Mouse (Mus musculus): ENCODE results near the gene Olfr803. TPM values are rescaled to one million over a fixed set of nuclear protein-coding genes. Genes with fewer than 3 reads are reported as not detected.

The Olfr803 gene
- polyA plus RNA-seq, 1 experiment from 2014 or later, result not detected

- H3K36me3 ChIP-seq (ENCODE audit: control insufficient read depth, insufficient read depth), result no peaks in the 10 kb centered on the region
- no peaks in the 10 kb centered on the region for H3K4me1 ChIP-seq (replicated peaks; ENCODE audit: control insufficient read depth, insufficient read depth, low read length)
- no peak overlapping the region for H3K9ac ChIP-seq (ENCODE audit: low read depth, low read length)
- TF ChIP-seq CTCF (IDR thresholded peaks at IDR 0.05; ENCODE audit: low read depth), result no peak
- H3K4me3 ChIP-seq (ENCODE audit: low read depth, low read length), result no peak overlapping the region
- H3K4me2 ChIP-seq (replicated peaks; ENCODE audit: low read depth), result no peak overlapping the region
- H3K9me3 ChIP-seq (ENCODE audit: control insufficient read depth), result no peaks in the 10 kb centered on the region
- WGBS, result 78% methylated on average over 1 of the region's 1 CpGs
- ATAC-seq, result no peak
- no peak overlapping the region for H3K27ac ChIP-seq (ENCODE audit: low read depth, low read length)
- H3K27me3 ChIP-seq (replicated peaks; ENCODE audit: control insufficient read depth, insufficient read depth, low read length), result no peaks in the 10 kb centered on the region
Measured at GRCm38 (mm10) chr10:129651763-129652162, 42.3 kb downstream of the Olfr803 start.

Small RNAs within 50 kb of the gene (microRNA-seq; reads per million reads assigned to microRNA genes)
- gene Gm24485, result not detected

Other genes with a start within 250 kb of the Olfr803 start
- gene Olfr787, start 232.4 kb downstream of the Olfr803 start, polyA plus RNA-seq (2015; fragmentation: Nextera tagmentation; extraction: Ambion mirVana), result not detected in 2 replicates
- not detected in 2 replicates for gene Olfr788, start 223.3 kb downstream of the Olfr803 start, polyA plus RNA-seq (2015; fragmentation: Nextera tagmentation; extraction: Ambion mirVana)
- gene Olfr789, start 209.5 kb downstream of the Olfr803 start, polyA plus RNA-seq (2015; fragmentation: Nextera tagmentation; extraction: Ambion mirVana), result not detected in 2 replicates
- gene Olfr790, start 195.8 kb downstream of the Olfr803 start, polyA plus RNA-seq (2015; fragmentation: Nextera tagmentation; extraction: Ambion mirVana), result not detected in 2 replicates
- gene Olfr791, start 172.5 kb downstream of the Olfr803 start, polyA plus RNA-seq (2015; fragmentation: Nextera tagmentation; extraction: Ambion mirVana), result not detected in 2 replicates
- not detected in 2 replicates for gene Olfr792, start 155.1 kb downstream of the Olfr803 start, polyA plus RNA-seq (2015; fragmentation: Nextera tagmentation; extraction: Ambion mirVana)
- gene Olfr794, start 126.6 kb downstream of the Olfr803 start, polyA plus RNA-seq (2015; fragmentation: Nextera tagmentation; extraction: Ambion mirVana), result not detected in 2 replicates
- gene Olfr796, start 81.7 kb downstream of the Olfr803 start, polyA plus RNA-seq (2015; fragmentation: Nextera tagmentation; extraction: Ambion mirVana), result not detected in 2 replicates
- gene Olfr798, start 66.4 kb downstream of the Olfr803 start, polyA plus RNA-seq (2015; fragmentation: Nextera tagmentation; extraction: Ambion mirVana), result not detected in 2 replicates
- gene Olfr799, start 56.8 kb downstream of the Olfr803 start, polyA plus RNA-seq (2015; fragmentation: Nextera tagmentation; extraction: Ambion mirVana), result not detected in 2 replicates
- gene Olfr800, start 36.6 kb downstream of the Olfr803 start, polyA plus RNA-seq (2015; fragmentation: Nextera tagmentation; extraction: Ambion mirVana), result not detected in 2 replicates
- not detected in 2 replicates for gene Olfr801, start 20.4 kb downstream of the Olfr803 start, polyA plus RNA-seq (2015; fragmentation: Nextera tagmentation; extraction: Ambion mirVana)
- not detected in 2 replicates for gene Olfr802, start 6.1 kb downstream of the Olfr803 start, polyA plus RNA-seq (2015; fragmentation: Nextera tagmentation; extraction: Ambion mirVana)
- gene Olfr804, start 8.9 kb upstream of the Olfr803 start, polyA plus RNA-seq (2015; fragmentation: Nextera tagmentation; extraction: Ambion mirVana), result not detected in 2 replicates
- gene Olfr805, start 35.1 kb upstream of the Olfr803 start, polyA plus RNA-seq (2015; fragmentation: Nextera tagmentation; extraction: Ambion mirVana), result not detected in 2 replicates
- gene Olfr806, start 47.6 kb upstream of the Olfr803 start, polyA plus RNA-seq (2015; fragmentation: Nextera tagmentation; extraction: Ambion mirVana), result not detected in 2 replicates
- gene Olfr807, start 63.5 kb upstream of the Olfr803 start, polyA plus RNA-seq (2015; fragmentation: Nextera tagmentation; extraction: Ambion mirVana), result not detected in 2 replicates
- not detected in 2 replicates for gene Olfr808, start 71.2 kb upstream of the Olfr803 start, polyA plus RNA-seq (2015; fragmentation: Nextera tagmentation; extraction: Ambion mirVana)
- gene Olfr809, start 80.4 kb upstream of the Olfr803 start, polyA plus RNA-seq (2015; fragmentation: Nextera tagmentation; extraction: Ambion mirVana), result not detected in 2 replicates
- not detected in 2 replicates for gene Olfr810, start 100.6 kb upstream of the Olfr803 start, polyA plus RNA-seq (2015; fragmentation: Nextera tagmentation; extraction: Ambion mirVana)
- gene Olfr811, start 110.1 kb upstream of the Olfr803 start, polyA plus RNA-seq (2015; fragmentation: Nextera tagmentation; extraction: Ambion mirVana), result not detected in 2 replicates
- gene Olfr812, start 151.8 kb upstream of the Olfr803 start, polyA plus RNA-seq (2015; fragmentation: Nextera tagmentation; extraction: Ambion mirVana), result not detected in 2 replicates
- gene Olfr813, start 161.1 kb upstream of the Olfr803 start, polyA plus RNA-seq (2015; fragmentation: Nextera tagmentation; extraction: Ambion mirVana), result not detected in 2 replicates
- not detected in 2 replicates for gene Olfr814, start 185.6 kb upstream of the Olfr803 start, polyA plus RNA-seq (2015; fragmentation: Nextera tagmentation; extraction: Ambion mirVana)
- not detected in 2 replicates for gene Olfr815, start 211.6 kb upstream of the Olfr803 start, polyA plus RNA-seq (2015; fragmentation: Nextera tagmentation; extraction: Ambion mirVana)
- not detected in 2 replicates for gene Olfr816, start 221.3 kb upstream of the Olfr803 start, polyA plus RNA-seq (2015; fragmentation: Nextera tagmentation; extraction: Ambion mirVana)

All from intestine, postnatal 0 days (tissue).